Mouse (Mus musculus) embryonic fibroblast, embryonic 13.5 days (primary cell): ENCODE data around the gene Prickle2.

Experiments
- CTCF ChIP-seq: IDR thresholded peaks from 2 replicates; pipeline ENCODE4 v1.5.1; 2011; ENCODE audit warnings: mild to moderate bottlenecking, control low read depth, low read length, moderate library complexity, borderline replicate concordance; ENCODE audit not compliant: insufficient read depth
- POLR2A ChIP-seq: IDR thresholded peaks from 2 replicates; pipeline ENCODE4 v1.6.1; 2011; ENCODE audit warnings: low read depth, mild to moderate bottlenecking, control low read depth, low read length, moderate library complexity

DNA sequence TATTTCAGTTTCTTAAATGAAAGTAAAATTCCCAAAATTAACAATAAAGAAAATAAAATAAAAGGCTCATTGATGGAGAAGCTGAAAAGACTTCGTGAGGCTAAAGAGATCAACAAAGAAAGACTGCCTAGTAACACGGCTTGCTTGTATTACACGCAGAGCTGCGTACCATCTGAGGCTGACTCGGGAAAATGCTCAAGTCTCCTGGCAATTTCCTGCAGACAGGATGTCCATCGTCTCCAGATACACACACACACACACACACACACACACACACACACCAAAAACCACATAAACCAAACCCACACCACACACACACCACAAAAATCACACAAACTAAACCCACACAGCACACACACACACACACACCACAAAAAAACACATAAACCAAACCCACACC is 173.6 kb downstream of the Prickle2 start:
- TF ChIP-seq CTCF (no peak), POLR2A (no peak)
